Mouse (Mus musculus) limb, embryonic 13.5 days (tissue): Measurements from ENCODE around the gene Slc45a2. TPM values are rescaled to one million over a fixed set of nuclear protein-coding genes. Genes with fewer than 3 reads are reported as not detected.

Source experiments
- ATAC-seq: fragments of 200-750 bp; cut with Nextera tagmentation; 2 replicates; pipeline ENCODE4 v1.8.0; 2017; ENCODE audit warnings: low read depth, moderate number of reproducible peaks, moderate TSS enrichment; ENCODE audit not compliant: low FRiP score
- H3K27ac ChIP-seq: fragments of 300-500 bp; sonication (generic); 2 replicates; pipeline ENCODE4 v1.5.1; 2015; ENCODE audit warnings: inconsistent platforms, mild to moderate bottlenecking, moderate library complexity
- H3K27me3 ChIP-seq: fragments of 300-500 bp; sonication (generic); 2 replicates; pipeline ENCODE4 v1.6.1; 2015; ENCODE audit warnings: mild to moderate bottlenecking, inconsistent platforms
- H3K36me3 ChIP-seq: fragments of 300-500 bp; sonication (generic); 2 replicates; pipeline ENCODE4 v1.6.1; 2015; ENCODE audit warnings: inconsistent platforms, mild to moderate bottlenecking, moderate library complexity
- H3K4me1 ChIP-seq: fragments of 300-500 bp; sonication (generic); 2 replicates; pipeline ENCODE4 v1.6.1; 2015; ENCODE audit warnings: inconsistent platforms
- H3K4me2 ChIP-seq: fragments of 300-500 bp; sonication (generic); replicated peaks from 2 replicates; pipeline ENCODE4 v1.6.1; 2015; ENCODE audit warnings: inconsistent platforms, mild to moderate bottlenecking, moderate library complexity
- H3K4me3 ChIP-seq: fragments of 300-500 bp; sonication (generic); 2 replicates; pipeline ENCODE4 v1.5.1; 2015; ENCODE audit warnings: moderate library complexity, mild to moderate bottlenecking, inconsistent platforms
- H3K9ac ChIP-seq: fragments of 300-500 bp; sonication (generic); 2 replicates; pipeline ENCODE4 v1.6.1; 2015; ENCODE audit warnings: mild to moderate bottlenecking, inconsistent platforms
- H3K9me3 ChIP-seq: fragments of 300-500 bp; sonication (generic); 2 replicates; pipeline ENCODE4 v1.6.1; 2016; ENCODE audit warnings: inconsistent platforms
- WGBS: fragments of 180-500 bp; shearing (Covaris S2); methylation state at CpG from one replicate; pipeline ENCODE4 v1.1.7; 2015; 5-methylcytosine and 5-hydroxymethylcytosine counted together
- polyA plus RNA-seq: library from polyadenylated mRNA; unstranded; fragments of >200 nt; fragmentation: Nextera tagmentation; extraction: Ambion mirVana; gene quantifications from 2 replicates; pipeline ENCODE4 v1.2.1, GENCODE M21; 2015

Gene Slc45a2
- polyA plus RNA-seq, 1 experiment from 2014 or later, result 0.23 TPM

- H3K9ac ChIP-seq, result no peak overlapping the region
- H3K4me1 ChIP-seq, result no peaks in the 10 kb centered on the region
- H3K27ac ChIP-seq, result no peak overlapping the region
- H3K4me3 ChIP-seq, result no peak overlapping the region
- no peak overlapping the region for H3K4me2 ChIP-seq
- H3K36me3 ChIP-seq, result no peaks in the 10 kb centered on the region
- no peak for ATAC-seq
- no peaks in the 10 kb centered on the region for H3K9me3 ChIP-seq
- 81% methylated on average over 10 of the region's 10 CpGs for WGBS
- H3K27me3 ChIP-seq, result no peaks in the 10 kb centered on the region
Measured at GRCm38 (mm10) chr15:11053678-11054439, 53.3 kb downstream of the Slc45a2 start.

GRCm38 (mm10) chr15:11054440-11055080, 54.0 kb downstream of the Slc45a2 start:
- Histone ChIP-seq H3K9me3 (no peaks in the 10 kb centered on the region), H3K4me2 (no peak overlapping the region), H3K36me3 (no peaks in the 10 kb centered on the region), H3K4me1 (no peaks in the 10 kb centered on the region), H3K27me3 (no peaks in the 10 kb centered on the region), H3K4me3 (no peak overlapping the region), H3K9ac (no peak overlapping the region), H3K27ac (no peak overlapping the region)
- WGBS, result 75% methylated on average over 7 of the region's 7 CpGs
- ATAC-seq, result no peak

- ATAC-seq, result no peak
- Histone ChIP-seq H3K36me3 (no peaks in the 10 kb centered on the region), H3K27ac (no peak overlapping the region), H3K9me3 (no peaks in the 10 kb centered on the region), H3K9ac (no peak overlapping the region), H3K4me3 (no peak overlapping the region), H3K4me2 (no peak overlapping the region), H3K4me1 (peaks cover 46% of the 10 kb centered on the region), H3K27me3 (no peaks in the 10 kb centered on the region)
- WGBS, result 94% methylated on average over 1 of the region's 1 CpGs
Measured at GRCm38 (mm10) chr15:11062903-11063302, 62.4 kb downstream of the Slc45a2 start.

GRCm38 (mm10) chr15:11064160-11064557, 63.6 kb downstream of the Slc45a2 start:
- WGBS, result 12% methylated on average over 2 of the region's 2 CpGs
- Histone ChIP-seq H3K4me1 (peaks cover 48% of the 10 kb centered on the region), H3K4me2 (peak overlapping the region; percentile 73), H3K27me3 (no peaks in the 10 kb centered on the region), H3K9me3 (no peaks in the 10 kb centered on the region), H3K27ac (peak overlapping the region; percentile 94), H3K36me3 (no peaks in the 10 kb centered on the region), H3K9ac (no peak overlapping the region), H3K4me3 (peak overlapping the region; percentile 49)
- peak; percentile 24 for ATAC-seq

- peak within 1 kb of the TSS; percentile 73 for H3K4me2 ChIP-seq
- H3K9me3 ChIP-seq, result no peaks in the 10 kb centered on the region
- H3K27me3 ChIP-seq, result no peaks in the 10 kb centered on the region
- H3K4me1 ChIP-seq, result peaks cover 54% of the 10 kb centered on the region
- H3K36me3 ChIP-seq, result no peaks in the 10 kb centered on the region
- H3K9ac ChIP-seq, result peak within 1 kb of the TSS; percentile 67
- WGBS, result 2% methylated on average over 25 of the region's 25 CpGs
- H3K27ac ChIP-seq, result peak within 1 kb of the TSS; percentile 94
- peak; percentile 84 for ATAC-seq
- H3K4me3 ChIP-seq, result peak within 1 kb of the TSS; percentile 49
Measured at GRCm38 (mm10) chr15:11064558-11065411, 64.3 kb downstream of the Slc45a2 start, which contains the start of gene Adamts12. Gene Adamts12, plus strand, starts transcription at chr15:11064790.

- Histone ChIP-seq H3K4me2 (peak overlapping the region; percentile 73), H3K27ac (peak overlapping the region; percentile 94), H3K4me3 (peak overlapping the region; percentile 49), H3K27me3 (no peaks in the 10 kb centered on the region), H3K9ac (peak overlapping the region; percentile 67), H3K9me3 (no peaks in the 10 kb centered on the region), H3K4me1 (peaks cover 58% of the 10 kb centered on the region), H3K36me3 (no peaks in the 10 kb centered on the region)
- WGBS, result 14% methylated on average over 9 of the region's 9 CpGs
- ATAC-seq, result peak; percentile 20; the same call in 1 of the 2 replicates
Measured at GRCm38 (mm10) chr15:11065528-11066171, 65.1 kb downstream of the Slc45a2 start.

- H3K4me1 ChIP-seq, result peaks cover 58% of the 10 kb centered on the region
- ATAC-seq, result no peak
- H3K27ac ChIP-seq, result peak overlapping the region; percentile 94
- no peaks in the 10 kb centered on the region for H3K27me3 ChIP-seq
- H3K36me3 ChIP-seq, result no peaks in the 10 kb centered on the region
- peak overlapping the region; percentile 73 for H3K4me2 ChIP-seq
- peak overlapping the region; percentile 49 for H3K4me3 ChIP-seq
- peak overlapping the region; percentile 67 for H3K9ac ChIP-seq
- 16% methylated on average over 5 of the region's 5 CpGs for WGBS
- H3K9me3 ChIP-seq, result no peaks in the 10 kb centered on the region
Measured at GRCm38 (mm10) chr15:11066299-11066698, 65.8 kb downstream of the Slc45a2 start.

GRCm38 (mm10) chr15:11067891-11068290, 67.4 kb downstream of the Slc45a2 start:
- WGBS, result 77% methylated on average over 7 of the region's 7 CpGs
- H3K27ac ChIP-seq, result no peak overlapping the region
- ATAC-seq, result no peak

GRCm38 (mm10) chr15:11075726-11076361, 75.3 kb downstream of the Slc45a2 start:
- Histone ChIP-seq H3K9me3 (no peaks in the 10 kb centered on the region), H3K4me2 (no peak overlapping the region), H3K4me3 (no peak overlapping the region), H3K27ac (no peak overlapping the region), H3K36me3 (peaks cover 9% of the 10 kb centered on the region; the same call in 1 of the 2 replicates), H3K4me1 (peaks cover 14% of the 10 kb centered on the region; the same call in 1 of the 2 replicates), H3K27me3 (no peaks in the 10 kb centered on the region), H3K9ac (no peak overlapping the region)
- no peak; the same call in 1 of the 2 replicates for ATAC-seq
- 75% methylated on average over 3 of the region's 3 CpGs for WGBS

More at GRCm38 (mm10) chr15:11067891-11068290, 67.4 kb downstream of the Slc45a2 start:
- H3K4me3 ChIP-seq, result no peak overlapping the region
- no peak overlapping the region for H3K4me2 ChIP-seq
- H3K36me3 ChIP-seq, result peaks cover 9% of the 10 kb centered on the region; the same call in 1 of the 2 replicates
- no peaks in the 10 kb centered on the region for H3K9me3 ChIP-seq
- no peaks in the 10 kb centered on the region for H3K27me3 ChIP-seq
- H3K9ac ChIP-seq, result no peak overlapping the region
- peaks cover 57% of the 10 kb centered on the region for H3K4me1 ChIP-seq
